Mouse (Mus musculus) liver, embryonic 18 days (tissue): Measurements from ENCODE around the gene Tex46. TPM values are rescaled to one million over a fixed set of nuclear protein-coding genes. Genes with fewer than 3 reads are reported as not detected.

ENCODE experiments used
- polyA plus RNA-seq: library from polyadenylated mRNA; depleted of rRNA; stranded (reverse); fragments of >200 nt; gene quantifications from 2 replicates; pipeline ENCODE4 v1.2.3, GENCODE M21; 2012; rRNA removed

Gene Tex46
- not detected in 2 replicates for polyA plus RNA-seq

DNA sequence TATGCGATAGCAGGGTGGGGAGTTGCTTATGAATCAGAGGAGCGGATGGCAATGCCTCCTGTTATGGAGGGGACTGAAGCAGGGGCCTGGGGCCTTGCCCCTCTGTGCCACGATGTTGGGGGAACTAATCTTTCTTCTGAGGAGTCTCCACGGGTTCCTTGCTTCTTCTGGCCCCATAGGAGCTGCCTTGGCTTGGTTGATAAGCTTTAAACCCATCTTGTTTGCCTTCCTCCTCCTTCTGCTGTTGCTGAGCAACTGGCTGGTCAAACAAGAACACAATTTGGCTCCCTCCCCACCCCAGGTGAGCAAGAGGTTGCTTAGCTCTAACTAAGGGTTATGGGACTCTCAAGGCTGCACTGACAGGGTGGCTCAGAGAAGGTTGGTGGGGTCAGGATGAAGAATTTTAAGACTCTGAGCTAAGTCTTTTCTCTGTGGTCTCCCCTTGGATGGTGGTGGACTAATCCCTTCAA is at the start of gene Tex46:
Gene Tex46, plus strand, starts transcription at position 51 of the 470 bp plus-strand sequence.

DNA sequence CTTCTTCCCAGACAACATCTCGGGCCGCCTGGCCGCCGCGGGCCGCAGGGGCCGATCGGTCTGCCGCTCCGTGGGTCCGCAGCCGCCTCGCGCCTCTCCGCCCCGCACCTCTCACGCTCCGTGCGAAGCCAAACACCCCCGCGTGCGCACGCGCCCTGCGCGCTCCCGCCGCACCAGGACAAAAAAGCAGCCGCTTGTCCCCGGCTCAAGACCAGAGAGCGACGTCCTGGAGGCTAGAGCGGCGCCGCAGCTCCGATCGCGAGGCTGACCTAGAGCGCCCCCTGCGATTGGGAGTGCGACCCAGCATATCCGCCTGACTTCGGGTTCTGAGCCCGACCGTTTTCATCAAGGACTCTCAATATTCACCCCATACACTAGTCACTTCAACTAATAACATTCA is 7.7 kb upstream of the Tex46 start, which contains the start of gene Kdm1a:
Gene Kdm1a, minus strand, starts transcription at position 156 of the 400 bp plus-strand sequence.

DNA sequence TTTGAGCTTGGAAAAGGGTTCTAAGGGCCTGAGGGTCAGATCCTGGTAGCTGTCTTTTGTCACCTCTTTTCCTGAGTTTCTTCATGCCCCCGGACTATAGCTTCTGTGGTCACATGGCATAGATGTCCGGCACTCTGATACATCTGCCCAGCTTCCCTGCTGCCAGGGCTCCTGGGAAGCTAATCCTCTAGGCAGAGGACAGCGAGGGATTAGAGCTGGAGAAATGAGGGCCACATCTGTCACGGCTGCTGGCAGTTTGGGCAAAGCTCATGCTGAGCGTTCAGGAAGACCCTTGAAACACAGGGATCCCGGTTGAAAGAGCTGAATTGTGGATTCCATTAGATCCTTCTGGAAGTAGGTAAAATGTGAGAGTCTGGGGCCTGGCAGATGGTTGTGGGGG is 12.2 kb downstream of the Tex46 start, which contains the start of gene Lactbl1:
Gene Lactbl1, plus strand, starts transcription at position 234 of the 400 bp plus-strand sequence.

Other genes with a start within 250 kb of the Tex46 start
- not detected in 2 replicates for gene Htr1d, start 186.9 kb upstream of the Tex46 start, polyA plus RNA-seq
- 0.13 and 0.14 TPM in 2 replicates for gene 6030445D17Rik, start 148.2 kb upstream of the Tex46 start, polyA plus RNA-seq
- 2.8 and 3.0 TPM in 2 replicates for gene Luzp1, start 140.7 kb upstream of the Tex46 start, polyA plus RNA-seq
- 16.5 and 19.0 TPM in 2 replicates for gene Kdm1a, start 7.7 kb upstream of the Tex46 start, polyA plus RNA-seq
- 0.02 TPM in 2 replicates for gene Lactbl1, start 12.2 kb downstream of the Tex46 start, polyA plus RNA-seq
- 0.41 and 0.42 TPM in 2 replicates for gene Ephb2, start 225.6 kb downstream of the Tex46 start, polyA plus RNA-seq